Mouse (Mus musculus) layer of hippocampus, postnatal 25 days (tissue): ENCODE measurements around the gene Ints7. TPM values are rescaled to one million over a fixed set of nuclear protein-coding genes. Genes with fewer than 3 reads are reported as not detected.

ENCODE experiments used
- DNase-seq, 2 experiments: peaks; one replicate each; pipeline ENCODE4 v3.0.0; 2022; ENCODE audit warnings: mixed read lengths in 2 of 2, low spot score in 1 of 2; ENCODE audit errors: extremely low spot score in 1 of 2
- total RNA-seq, 2 experiments: library from RNA; stranded (reverse); gene quantifications; 2 replicates each; pipeline ENCODE4 v1.2.3; 2021

Ints7 gene
- total RNA-seq, 2 experiments from 2014 or later, result 24.0 to 25.4 TPM

DNA sequence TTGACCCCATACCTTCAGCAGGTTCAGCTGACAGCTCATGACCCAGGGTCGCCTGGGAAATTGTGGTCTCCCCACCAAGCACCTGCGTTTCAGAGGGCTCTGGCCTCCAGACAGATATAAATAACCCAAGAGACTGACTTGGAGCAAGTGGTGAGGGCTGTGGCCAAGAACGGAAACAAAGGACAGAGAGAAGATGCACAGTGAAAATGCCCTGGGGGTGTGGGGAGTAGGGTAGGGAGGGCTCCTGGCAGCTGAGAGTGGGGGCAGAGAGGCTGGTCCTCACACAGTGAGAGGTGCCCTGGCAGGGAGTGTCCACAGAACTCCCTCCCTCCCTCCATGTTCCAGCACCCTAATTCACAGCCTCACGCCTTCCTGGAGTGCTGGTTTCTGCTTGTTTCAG is 50.2 kb downstream of the Ints7 start:
- DNase-seq, result no peak

DNA sequence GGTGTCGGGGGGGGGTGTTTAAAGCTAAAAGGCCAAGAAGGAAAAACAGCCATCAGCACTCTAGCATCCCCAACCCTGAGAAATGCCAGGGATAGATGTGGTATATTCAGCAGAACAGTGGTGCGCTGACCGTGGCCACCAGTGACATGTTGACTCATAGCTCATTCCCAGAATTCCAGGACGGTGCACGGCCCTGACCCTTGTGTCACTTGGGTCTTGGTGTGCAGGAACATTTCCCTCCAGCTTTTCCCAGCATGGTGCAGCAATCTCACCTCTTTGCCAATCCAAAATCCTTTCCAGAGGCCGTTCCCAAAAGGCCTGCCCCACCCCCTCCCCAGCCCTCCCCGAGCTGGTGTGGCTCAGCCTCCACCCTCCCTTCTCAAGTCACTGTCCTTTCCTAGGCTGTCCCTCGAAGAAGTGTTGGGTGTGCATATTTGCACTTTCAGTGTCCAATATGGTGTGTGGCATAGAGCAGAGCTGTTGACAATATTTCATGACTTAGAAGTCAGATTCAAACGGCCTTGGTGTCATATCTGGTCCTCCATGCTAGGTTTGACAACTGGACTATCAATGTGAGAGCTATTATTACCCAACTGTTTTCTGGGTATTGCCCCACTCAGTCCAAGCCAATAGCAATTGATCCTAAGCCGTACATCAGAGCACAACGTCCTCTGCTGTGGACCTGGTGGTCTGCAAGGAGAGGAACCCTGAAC is 53.2 kb downstream of the Ints7 start:
- no peak for DNase-seq

DNA sequence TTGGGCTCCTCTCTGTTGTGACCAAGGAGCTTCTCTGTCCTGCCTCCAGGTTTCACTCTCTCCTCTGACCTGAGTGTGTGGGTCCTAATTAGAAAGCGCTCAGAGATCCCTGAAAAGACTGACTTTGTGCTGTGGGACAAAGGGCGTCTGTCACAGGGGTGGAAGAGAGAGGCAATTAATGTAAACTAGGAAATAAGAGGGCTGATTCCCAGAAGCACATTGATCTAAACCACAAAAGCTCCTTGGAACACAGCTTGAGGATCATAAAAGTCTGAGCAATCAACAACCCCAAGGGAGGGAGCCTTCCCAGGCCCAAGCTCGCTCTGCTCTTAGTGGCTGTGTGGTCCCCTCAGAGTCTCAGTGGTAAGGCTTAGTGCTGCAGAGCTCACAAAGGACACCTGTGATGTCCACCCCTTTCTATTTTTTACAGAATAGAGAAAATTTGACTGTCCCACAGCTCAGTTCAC is 53.8 kb downstream of the Ints7 start:
- DNase-seq, result no peak

DNA sequence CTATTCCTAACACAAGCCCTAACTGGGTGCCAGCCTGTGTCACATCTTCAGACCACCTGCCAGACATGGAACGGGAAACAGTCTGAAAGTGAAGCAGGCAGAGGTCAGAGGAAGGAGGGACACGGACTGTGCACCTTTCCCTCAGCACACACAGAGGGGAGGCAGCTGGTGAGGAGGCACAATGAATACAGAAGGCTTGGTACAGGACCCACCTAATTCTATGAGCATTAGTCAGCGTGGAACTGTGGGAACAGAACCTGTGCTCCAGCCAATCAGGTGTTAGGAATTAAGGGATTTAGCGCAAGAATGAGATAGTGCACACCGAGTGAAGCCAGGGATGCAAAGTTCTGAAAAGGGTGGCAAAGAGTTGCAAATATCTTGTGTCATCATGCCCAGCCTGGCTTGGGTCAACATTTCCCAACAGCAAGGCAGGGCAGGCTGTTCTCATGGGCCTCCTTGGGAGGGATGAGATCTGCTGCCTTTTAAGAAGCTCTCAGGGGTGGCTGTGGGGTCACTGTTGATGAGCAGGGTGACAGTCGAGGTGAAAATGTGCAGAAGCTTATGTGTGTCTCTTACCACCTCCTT is 57.2 kb downstream of the Ints7 start:
- no peak for DNase-seq

DNA sequence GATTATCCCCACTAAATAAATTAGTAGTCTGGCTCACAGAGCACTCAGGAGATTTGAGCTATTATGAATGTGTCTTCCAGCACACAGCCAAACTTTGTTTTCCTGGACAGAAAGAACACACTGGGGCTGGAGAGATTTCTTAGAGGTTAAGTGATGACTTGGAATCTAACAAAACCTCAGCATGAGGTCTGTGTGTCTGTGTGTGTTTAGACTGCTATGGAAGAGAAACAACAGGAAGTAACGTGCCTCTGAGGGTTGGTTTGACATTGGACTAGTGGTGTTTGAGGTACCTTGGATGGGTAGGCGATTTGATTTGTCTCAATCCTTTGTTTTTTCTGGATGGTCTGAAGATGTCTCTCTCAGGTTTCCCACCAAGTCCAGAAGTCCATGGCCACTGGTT is 58.7 kb downstream of the Ints7 start:
- DNase-seq, result no peak

DNA sequence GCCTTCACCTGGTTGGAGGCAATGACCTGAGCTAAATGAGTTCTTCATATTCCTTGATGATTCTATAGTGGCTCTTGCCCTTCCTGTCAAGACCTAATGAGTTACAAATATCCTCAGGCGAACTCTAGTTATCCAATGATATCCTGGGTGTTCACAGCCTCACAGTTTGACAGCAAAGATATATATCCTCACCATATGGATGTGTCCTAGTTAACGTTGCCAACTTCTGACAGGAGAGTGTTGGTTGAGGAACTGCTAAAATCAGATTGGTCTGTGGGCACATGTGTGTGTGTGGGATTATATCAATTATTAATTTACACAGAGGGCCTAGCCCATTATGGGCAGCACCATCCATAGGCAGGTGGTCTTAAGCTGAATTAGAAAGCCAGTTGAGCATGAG is 63.0 kb downstream of the Ints7 start:
- DNase-seq, result no peak

DNA sequence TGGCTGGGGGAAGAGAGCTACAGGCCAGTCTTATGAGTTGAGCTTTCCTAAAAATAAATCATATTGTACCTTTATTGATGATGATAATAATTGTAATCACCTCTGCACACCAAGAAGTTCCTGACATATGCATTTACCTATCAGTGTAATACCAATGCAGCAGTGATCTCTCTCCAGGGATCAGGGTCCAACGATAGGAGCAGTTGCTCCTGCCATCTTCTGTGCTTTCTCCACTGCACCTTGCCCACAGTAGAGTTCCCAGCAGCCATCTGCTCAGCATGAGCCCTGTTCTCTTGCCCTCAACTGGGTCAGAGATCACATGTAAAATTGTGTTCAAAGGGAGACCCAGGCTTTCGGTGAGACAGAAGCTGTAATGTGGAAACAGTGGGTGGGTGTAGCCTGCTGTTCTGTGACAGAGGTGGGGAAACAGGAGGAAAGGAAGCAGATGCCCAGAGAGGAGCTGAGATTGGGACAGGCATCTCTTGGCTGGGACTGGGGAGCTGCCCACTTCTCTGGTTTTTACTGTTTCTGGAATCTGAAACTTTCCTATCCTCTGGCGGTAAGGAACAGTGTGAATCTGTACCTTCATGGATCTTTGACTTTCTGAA is 63.9 kb downstream of the Ints7 start:
- DNase-seq, result no peak

DNA sequence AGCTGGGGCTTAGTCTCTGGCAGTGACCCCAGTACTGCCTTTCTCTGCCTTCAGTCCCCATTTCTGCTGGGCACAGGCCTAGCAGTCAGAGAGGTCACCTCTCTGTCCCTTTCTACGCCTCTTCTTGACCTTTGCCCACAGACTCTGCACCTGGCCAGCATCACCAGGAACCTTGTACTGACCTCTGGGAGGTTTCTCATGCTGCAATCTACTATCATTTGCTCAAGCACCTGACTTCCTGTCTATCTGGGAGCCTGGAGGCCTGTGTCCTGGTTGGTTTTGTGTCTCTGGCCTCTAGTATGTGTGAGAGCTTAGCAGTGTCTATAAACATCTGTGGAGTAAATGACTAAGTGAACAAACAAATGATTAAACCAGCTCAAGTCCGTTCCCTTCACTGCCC is 64.7 kb downstream of the Ints7 start:
- no peak for DNase-seq

DNA sequence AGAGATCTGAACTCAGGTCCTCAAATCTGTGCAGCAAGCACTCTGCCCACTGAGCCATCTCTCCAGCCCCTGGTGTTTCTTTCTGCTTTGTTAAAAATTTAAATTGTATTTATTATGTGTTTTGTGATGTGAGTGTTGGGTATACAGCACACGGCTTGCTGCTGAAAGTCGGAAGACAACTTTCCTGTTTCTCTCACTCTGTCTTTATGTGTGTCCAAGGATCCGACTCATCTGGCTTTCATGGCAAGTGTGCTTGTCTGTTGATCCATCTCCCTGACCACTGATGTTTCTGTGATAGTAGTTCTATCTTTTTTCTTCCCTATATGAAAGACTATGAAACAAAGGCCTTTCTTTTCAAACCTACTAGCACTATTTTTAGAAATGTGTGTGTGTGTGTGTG is 65.4 kb downstream of the Ints7 start:
- no peak for DNase-seq

DNA sequence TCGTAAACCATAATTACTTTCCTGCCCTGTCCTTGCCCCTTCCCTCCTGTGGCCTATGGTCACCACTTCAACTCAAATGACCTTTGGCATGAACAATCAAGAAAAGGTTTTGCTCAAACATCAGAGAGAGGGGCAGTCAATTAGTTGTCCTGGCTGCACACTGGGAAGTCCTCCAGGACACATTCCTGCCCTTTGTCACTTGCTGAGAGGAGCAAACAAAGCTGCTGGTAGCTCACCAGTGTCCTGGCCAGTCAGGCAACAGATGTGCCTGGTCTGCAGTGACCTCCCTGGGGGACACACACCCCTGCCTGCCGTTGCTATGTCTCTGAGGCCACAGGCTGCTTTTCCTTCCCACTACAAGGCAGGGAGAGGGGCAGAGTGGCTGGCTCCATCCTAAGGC is 66.0 kb downstream of the Ints7 start:
- no peak for DNase-seq

DNA sequence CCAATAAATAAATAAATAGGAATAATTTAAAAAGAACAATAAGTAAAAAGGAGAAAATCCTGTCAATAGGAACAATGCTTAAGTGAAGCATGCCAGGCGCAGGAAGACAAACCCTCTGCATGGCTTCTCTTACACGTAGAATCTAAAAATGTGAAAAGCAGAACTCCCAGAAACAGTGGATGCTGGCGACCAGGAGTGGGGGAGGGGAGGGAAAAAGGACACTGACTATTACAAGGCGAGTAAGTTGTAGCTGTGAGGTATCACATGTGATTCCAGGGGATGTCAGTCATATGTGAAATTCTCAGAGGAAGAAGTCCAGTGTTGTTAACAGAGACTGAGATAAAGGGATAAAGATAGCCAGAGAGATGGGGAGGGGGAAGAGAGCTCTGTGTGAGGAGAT is 67.5 kb downstream of the Ints7 start:
- no peak for DNase-seq

DNA sequence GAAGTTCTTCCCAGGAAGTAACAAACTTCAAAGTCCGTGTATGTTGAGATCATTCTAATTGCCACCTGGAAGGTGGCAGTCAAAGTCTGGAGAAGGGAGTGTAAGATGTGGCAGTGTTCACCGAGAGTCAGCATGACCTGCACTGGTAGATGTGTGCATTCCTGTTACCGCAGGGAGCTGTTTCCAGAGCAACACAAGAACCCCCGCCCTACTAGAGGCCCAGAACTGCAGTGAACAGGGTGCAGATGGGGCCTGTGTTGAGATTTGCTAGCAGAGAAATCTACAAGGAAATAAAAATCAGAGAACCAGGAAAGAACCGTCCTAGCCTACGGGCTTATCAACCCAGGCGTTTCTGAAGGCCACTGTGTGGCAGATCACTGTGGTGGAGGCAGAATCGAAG is 70.5 kb downstream of the Ints7 start:
- DNase-seq, result no peak

DNA sequence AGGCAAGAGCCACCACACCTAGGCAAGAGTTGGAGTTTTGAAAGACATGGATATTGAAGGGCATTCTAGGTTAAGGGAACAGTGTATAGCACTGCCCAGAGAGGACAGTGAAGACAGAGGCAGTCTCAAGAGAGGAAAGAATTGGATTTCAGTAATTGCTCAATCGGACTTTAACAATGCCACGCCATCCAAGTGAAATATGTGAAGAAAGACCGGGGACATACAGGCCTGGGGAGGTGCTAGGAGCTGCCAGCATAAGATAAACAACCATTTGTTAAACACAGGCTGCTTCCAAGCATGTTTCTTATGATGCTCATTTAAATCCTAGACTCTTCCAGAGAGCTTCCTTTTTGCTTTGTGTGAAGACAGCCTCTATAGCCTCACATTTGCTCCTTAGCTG is 72.2 kb downstream of the Ints7 start:
- no peak for DNase-seq

DNA sequence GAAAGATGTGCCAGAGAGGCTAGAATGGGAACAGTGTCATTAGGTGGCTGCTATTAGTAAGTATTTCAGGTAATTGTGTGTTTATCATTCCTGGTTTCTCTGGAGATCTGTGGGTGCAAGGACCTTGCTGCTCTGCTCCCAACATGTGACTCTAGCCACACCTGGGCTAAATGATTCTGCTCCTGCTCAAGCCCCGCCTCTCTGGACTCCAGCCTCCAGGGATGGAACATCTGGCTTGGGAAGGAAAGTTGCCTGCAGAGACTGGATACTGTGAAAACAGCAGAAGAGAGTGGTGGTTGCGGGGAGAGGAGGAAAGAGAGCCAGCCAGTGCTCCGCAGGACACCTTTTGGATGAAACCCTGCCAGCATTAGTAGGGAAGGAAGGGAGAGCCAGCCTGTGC is 84.0 kb downstream of the Ints7 start:
- DNase-seq, result no peak

DNA sequence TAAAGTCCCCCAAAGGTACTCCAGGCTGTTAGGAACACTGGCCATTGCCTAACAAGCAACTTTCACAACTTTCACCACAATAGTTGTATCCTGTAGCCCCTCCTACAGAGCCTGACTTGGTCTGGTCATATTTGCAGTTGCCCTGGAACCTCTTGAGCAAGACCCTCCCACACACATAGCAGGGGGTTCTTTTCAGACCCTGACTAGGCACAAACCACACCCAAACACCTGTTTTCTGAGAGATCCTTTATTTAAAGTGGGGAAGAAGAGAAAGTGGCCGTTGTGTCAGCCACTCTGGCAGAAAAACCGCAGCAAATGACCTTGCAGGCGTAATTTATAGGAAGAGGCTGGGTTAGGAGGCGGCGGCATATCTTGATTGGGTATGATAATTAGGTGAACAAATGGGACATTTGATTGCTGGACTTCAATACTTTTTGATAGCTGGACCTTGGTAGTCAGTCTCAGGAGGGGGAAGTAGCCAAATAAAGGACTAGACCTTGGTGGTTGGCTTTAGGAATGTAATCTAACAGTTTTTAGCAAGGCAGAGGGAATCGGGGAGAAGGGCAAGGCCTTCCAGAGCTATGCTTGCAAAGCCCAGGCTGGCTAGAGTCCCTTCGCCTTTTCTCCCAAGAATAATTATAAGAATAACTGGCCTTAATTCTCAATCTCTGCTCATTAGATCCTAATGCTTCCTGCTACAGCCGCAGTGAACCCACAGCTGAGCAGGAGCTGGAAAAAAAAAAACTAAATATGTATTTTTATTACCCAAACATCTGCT is 85.8 kb downstream of the Ints7 start:
- no peak for DNase-seq

DNA sequence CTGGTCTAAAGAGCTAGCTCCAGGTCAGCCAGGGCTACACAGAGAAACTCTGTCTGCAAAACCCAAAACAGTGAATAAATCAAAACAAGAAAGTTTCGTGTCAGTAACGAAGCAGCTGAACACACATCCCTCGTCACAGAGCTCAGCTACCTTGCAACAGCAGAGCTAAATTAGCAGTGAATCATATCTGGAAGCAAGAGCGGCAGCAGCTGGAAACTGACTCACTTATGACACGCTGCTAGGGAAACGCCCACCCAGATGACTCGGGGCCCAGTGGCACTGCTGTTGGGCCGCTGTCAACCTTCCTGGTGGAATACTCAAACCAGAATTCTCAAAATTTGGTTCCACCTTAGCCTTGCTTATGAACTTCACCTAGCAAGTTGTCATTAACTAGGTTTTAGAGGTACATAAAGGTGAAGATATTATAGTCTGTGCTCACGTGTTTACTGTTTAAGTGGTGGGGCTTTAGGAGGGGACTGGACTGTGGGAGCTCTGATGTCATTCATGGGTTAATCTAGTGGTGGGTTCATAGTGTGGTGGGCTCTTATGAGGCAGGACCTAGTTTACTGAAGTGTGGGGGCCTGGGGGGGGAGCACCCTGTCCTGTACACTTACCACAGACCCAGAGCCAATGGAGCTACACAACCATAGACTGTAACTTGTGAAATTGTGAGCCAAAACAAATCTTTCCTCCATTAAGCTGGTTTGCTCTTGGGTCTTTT is 86.9 kb downstream of the Ints7 start:
- DNase-seq, result no peak

DNA sequence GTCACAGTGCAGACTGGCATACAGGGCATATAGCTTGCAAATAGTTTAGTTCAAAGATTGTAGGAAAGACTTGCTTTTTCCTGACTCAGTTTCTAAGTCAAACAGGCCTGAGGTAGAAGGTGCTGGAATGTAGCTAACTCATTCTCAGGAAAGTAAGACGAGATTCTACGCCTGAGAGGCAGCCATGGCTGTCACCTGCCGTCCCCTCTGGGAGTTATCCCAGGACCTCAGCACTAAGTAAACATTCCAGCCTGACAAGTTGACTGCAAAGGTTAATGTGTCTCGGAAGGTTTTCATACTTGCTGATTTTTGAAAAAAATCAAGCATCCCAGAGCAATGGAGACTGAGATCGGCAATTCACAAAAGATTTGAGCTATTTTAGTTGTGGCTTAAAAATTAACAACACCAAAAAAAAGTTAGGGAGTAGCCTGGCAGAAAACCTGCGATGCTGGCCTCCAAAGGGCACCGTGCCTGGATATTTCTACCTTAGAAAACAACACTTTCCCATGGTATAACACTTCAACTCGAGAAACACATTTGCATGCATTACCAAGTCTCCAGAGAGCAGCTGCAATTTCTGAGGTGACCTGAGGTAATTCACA is 87.6 kb downstream of the Ints7 start:
- DNase-seq, result no peak

DNA sequence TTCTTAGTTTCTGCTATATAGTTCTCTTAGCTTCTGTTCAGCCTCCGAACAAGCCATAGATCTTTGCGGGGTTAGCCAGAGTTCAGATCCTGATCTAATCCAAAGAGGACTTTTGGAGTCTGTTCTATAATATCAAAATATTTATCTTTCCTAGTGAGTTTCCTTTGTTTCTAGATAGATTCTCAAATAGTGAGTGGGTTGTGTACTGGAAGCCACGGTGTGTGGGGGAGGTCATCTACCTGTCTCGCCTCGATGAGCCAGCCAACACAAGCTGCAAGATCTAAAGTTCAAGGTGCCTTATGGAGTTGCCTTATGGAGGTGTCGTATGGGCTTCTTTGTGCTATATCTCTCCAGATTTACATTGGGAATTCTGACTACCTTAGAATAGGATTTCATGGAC is 88.2 kb downstream of the Ints7 start:
- DNase-seq, result no peak

DNA sequence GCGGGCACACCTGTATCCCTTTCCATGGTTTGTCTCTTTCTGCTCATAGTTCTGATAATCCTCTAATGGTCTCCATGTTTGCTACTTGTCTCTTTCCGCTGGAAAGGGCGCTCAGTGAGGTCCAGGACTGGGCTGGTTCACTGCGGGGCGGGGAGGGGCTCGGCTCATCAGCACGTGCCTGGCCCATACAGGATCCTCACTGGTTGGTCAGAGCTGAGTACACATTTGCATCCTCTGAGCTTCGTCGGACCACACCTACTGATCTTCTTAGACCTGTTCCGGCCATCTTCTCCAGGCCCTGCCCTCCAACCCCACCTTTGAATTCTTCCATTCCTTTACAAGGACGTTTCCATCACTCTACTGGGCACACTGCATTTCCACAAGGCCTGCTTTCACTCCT is 90.9 kb downstream of the Ints7 start:
- no peak for DNase-seq

DNA sequence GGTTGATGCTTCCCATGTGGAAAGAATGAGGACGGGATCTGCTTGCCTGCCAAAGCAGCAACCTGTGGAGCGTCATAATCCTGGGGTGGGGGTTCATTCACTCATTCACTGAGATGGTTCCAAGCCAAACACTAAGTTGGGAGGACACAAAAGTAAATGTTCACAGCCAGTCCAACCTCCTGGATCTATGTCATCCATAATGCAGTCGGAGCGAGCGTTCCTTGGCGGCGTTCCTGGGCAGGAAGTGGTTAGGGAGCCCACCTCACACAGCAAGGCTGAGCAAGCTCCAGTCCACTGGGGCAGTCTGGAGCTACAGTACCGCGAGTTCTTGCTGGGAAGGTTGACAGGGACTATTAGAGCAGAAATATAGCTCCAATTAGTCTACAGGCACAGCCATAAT is 92.6 kb downstream of the Ints7 start:
- DNase-seq, result no peak
